Mouse (Mus musculus): ENCODE data around the gene Il4ra. TPM values are rescaled to one million over a fixed set of nuclear protein-coding genes. Genes with fewer than 3 reads are reported as not detected.

The Il4ra gene
- total and polyA plus RNA-seq, 2 experiments from 2014 or later: 4.1 to 6.9 TPM

DNA sequence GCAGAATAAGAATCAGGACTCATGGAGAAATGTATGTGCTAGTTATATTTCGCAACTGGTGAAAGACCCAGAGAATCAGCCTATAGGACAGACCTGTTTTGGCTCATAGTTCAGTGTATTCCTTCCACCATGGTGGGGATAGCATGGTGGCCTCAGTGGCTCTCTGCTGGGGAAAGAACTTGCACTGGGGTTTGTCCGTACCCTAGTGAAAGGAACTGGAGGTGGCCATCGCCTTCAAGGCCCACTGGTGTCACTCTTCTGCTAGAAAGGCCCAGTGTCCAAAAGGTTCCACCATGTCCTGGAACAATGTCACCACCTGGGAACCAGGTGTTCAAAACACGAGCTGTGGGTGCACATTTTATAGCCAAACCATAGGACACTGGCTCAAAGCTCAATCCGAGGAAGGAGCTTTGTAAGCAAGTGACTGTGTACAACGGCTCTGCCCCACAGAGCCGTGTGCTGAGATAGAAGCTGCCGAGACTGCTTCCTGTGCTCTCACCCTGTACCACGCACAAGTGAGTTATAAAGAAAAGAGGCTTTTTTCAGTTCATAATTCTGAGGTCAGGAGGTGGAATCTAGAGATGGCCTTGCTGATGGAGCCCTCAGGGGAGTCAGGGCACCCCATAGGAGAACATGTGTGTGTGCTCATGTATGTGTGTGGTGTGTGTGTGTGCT lies 27.8 kb downstream of the Il4ra start:
- no peak for TF ChIP-seq CTCF (IDR thresholded peaks at IDR 0.05; ENCODE audit: low read depth)
- ATAC-seq: no peak
- Histone ChIP-seq H3K4me3 (ENCODE audit: low read depth, low read length) (no peak overlapping the region), H3K27me3 (ENCODE audit: insufficient read depth, low read length) (no peaks in the 10 kb centered on the region), H3K4me2 (ENCODE audit: low read depth) (no peak overlapping the region), H3K4me1 (ENCODE audit: insufficient read depth) (no peaks in the 10 kb centered on the region), H3K36me3 (ENCODE audit: insufficient read depth) (no peaks in the 10 kb centered on the region; the same call in 1 of the 2 replicates), H3K9ac (no peak overlapping the region), H3K27ac (ENCODE audit: low read depth, low read length) (no peak overlapping the region), H3K9me3 (ENCODE audit: low read length) (no peaks in the 10 kb centered on the region)
- DNase-seq: no peak
- 84% methylated on average over 9 of the region's 9 CpGs for WGBS

DNA sequence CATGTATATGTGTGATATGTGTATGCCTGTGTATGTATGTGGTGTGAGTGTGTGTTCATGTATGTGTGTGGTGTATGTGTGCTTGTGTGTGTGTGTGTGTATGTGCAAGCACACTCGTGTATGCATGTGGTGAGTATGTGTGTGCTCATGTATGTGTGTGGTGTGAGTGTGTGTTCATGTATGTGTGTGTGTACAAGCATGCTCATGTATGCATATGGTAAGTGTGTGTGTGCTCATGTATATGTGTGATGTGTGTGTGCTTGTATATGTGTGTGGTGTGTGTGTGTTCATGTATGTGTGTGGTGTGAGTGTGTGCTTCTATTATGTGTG lies 28.3 kb downstream of the Il4ra start:
- no peak for DNase-seq
- H3K4me2 ChIP-seq (ENCODE audit: low read depth): no peak overlapping the region
- H3K4me1 ChIP-seq (ENCODE audit: insufficient read depth): no peaks in the 10 kb centered on the region
- H3K36me3 ChIP-seq (ENCODE audit: insufficient read depth): no peaks in the 10 kb centered on the region; the same call in 1 of the 2 replicates
- H3K4me3 ChIP-seq (ENCODE audit: low read depth, low read length): no peak overlapping the region
- H3K27ac ChIP-seq (ENCODE audit: low read depth, low read length): no peak overlapping the region
- H3K27me3 ChIP-seq (ENCODE audit: insufficient read depth, low read length): no peaks in the 10 kb centered on the region
- TF ChIP-seq CTCF (IDR thresholded peaks at IDR 0.05; ENCODE audit: low read depth): no peak
- WGBS: 91% methylated on average over 1 of the region's 1 CpGs
- no peak for ATAC-seq
- no peaks in the 10 kb centered on the region for H3K9me3 ChIP-seq (ENCODE audit: low read length)
- H3K9ac ChIP-seq: no peak overlapping the region

DNA sequence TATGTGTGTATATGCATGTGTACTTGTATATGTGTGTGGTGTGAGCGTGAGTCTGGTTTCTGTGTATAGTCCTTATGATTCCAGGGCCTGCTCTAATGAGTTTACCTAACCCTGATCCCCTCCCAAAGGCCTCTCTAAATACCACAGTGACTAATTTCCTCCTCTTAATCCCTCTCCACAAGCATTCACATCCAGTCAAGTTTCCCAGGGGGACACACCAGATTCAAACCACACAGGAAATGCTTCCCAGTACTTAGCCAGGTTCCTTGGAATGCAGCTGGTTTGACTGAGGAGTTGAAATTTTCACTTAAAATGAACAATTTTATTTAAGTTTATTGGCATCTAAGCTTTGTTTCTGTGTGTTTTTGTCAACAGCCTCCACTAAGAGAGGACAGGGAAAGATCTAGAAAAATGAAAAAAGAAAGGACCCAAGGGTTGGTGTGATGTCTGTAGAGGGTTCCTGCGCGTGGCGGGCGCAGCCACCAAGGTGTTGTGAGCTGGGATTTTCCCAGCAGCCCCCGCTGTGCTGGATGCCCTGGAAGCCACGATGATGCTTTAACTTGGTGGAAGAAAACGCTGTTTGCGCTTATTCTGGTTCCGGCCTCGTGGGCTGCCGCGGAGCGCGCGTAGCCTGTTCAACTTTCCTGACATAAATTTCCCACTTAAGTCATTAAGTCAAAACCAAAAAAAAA lies 28.9 kb downstream of the Il4ra start:
- Histone ChIP-seq H3K27me3 (ENCODE audit: insufficient read depth, low read length) (no peaks in the 10 kb centered on the region), H3K4me2 (ENCODE audit: low read depth) (peak overlapping the region; percentile 80), H3K9ac (peak overlapping the region; percentile 42), H3K4me1 (ENCODE audit: insufficient read depth) (no peaks in the 10 kb centered on the region), H3K27ac (ENCODE audit: low read depth, low read length) (no peak overlapping the region), H3K9me3 (ENCODE audit: low read length) (no peaks in the 10 kb centered on the region), H3K36me3 (ENCODE audit: insufficient read depth) (no peaks in the 10 kb centered on the region; the same call in 1 of the 2 replicates), H3K4me3 (ENCODE audit: low read depth, low read length) (peak overlapping the region; percentile 43)
- TF ChIP-seq CTCF (IDR thresholded peaks at IDR 0.05; ENCODE audit: low read depth): no peak
- DNase-seq: no peak
- WGBS: 4% methylated on average over 16 of the region's 16 CpGs
- peak; percentile 35 for ATAC-seq

DNA sequence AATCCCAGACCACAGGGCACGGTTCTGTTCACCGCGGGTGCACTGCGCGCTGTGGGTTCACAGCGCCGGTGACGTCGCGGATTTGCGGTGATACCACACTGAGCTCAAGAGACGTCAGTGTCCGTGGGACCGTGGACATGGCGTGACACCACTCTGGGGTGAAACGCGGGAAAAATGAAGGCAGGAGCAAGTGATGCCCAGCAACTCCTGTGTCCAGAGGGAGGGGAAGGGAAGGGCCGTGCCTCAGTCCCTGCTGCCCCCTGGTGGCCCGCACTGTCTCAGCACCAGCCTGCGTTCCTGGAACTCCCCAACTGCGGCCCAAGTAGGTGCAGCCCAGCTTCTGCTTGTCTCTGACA lies 29.4 kb downstream of the Il4ra start:
- TF ChIP-seq CTCF (IDR thresholded peaks at IDR 0.05; ENCODE audit: low read depth): peak; percentile 98
- Histone ChIP-seq H3K9ac (peak overlapping the region; percentile 42), H3K36me3 (ENCODE audit: insufficient read depth) (no peaks in the 10 kb centered on the region), H3K4me2 (ENCODE audit: low read depth) (peak overlapping the region; percentile 80), H3K9me3 (ENCODE audit: low read length) (no peaks in the 10 kb centered on the region), H3K27me3 (ENCODE audit: insufficient read depth, low read length) (no peaks in the 10 kb centered on the region), H3K4me1 (ENCODE audit: insufficient read depth) (no peaks in the 10 kb centered on the region), H3K27ac (ENCODE audit: low read depth, low read length) (no peak overlapping the region), H3K4me3 (ENCODE audit: low read depth, low read length) (peak overlapping the region; percentile 43)
- ATAC-seq: peak; percentile 82
- 1% methylated on average over 21 of the region's 21 CpGs for WGBS
- DNase-seq: peak; percentile 83

DNA sequence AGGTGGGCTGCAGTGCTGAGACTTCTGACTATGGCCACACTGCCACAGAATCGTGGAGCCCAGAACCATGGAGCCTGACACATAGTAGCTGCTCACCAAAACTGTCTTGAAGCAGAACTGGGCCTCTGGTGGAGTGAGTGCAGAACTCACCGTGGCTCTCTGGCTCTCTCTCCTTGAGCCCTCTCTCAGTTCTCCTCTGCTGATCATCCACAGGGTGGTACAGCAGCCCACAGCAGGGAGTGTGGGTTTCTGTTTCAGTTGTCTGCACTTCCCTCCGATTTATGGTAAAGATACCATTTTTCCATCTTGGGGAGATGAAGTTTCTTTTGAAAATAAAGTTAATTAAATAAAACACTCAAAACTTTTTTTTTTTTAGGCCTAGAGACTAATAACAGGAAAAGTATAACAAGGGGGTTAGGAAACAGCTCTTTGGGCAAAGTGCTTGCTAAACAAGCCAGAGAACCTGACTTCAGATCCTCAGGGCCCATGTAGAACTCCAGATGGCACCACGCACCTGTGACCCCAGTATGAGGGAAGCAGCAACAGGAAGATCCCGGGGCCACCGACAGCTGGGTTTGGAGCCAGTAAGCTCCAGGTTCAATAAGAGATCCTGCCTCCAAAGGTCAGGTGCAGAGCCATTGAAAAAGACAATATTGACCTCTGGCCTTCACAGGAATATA lies 31.5 kb downstream of the Il4ra start:
- H3K9ac ChIP-seq: no peak overlapping the region
- TF ChIP-seq CTCF (IDR thresholded peaks at IDR 0.05; ENCODE audit: low read depth): no peak
- H3K4me3 ChIP-seq (ENCODE audit: low read depth, low read length): no peak overlapping the region
- no peaks in the 10 kb centered on the region for H3K36me3 ChIP-seq (ENCODE audit: insufficient read depth)
- WGBS: 79% methylated on average over 6 of the region's 6 CpGs
- no peak overlapping the region for H3K27ac ChIP-seq (ENCODE audit: low read depth, low read length)
- no peaks in the 10 kb centered on the region for H3K4me1 ChIP-seq (ENCODE audit: insufficient read depth)
- no peak overlapping the region for H3K4me2 ChIP-seq (ENCODE audit: low read depth)
- no peaks in the 10 kb centered on the region for H3K9me3 ChIP-seq (ENCODE audit: low read length)
- DNase-seq (no peak), ATAC-seq (no peak)
- no peaks in the 10 kb centered on the region for H3K27me3 ChIP-seq (ENCODE audit: insufficient read depth, low read length)

DNA sequence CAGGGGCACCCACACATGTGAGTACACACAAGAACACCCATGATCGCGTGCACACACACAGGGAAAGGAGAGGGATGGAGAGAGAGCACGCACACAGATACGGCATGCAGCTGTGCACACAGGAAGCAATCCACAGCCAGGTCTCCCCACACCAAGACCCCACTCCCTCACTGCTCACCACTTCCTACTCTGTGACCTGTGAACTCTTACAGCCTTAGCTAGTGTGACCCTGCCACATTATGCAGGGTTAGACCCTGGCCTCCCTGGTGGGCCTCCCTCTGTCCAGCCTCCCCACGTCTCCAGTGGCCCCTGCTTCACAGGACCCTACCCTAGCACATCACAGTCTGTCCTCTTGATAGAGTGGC lies 32.1 kb downstream of the Il4ra start:
- no peak for DNase-seq
- no peak for ATAC-seq
- WGBS: 93% methylated on average over 5 of the region's 5 CpGs
- no peak overlapping the region for H3K4me2 ChIP-seq (ENCODE audit: low read depth)
- TF ChIP-seq CTCF (IDR thresholded peaks at IDR 0.05; ENCODE audit: low read depth): no peak
- no peaks in the 10 kb centered on the region for H3K36me3 ChIP-seq (ENCODE audit: insufficient read depth)
- H3K4me3 ChIP-seq (ENCODE audit: low read depth, low read length): no peak overlapping the region
- H3K4me1 ChIP-seq (ENCODE audit: insufficient read depth): no peaks in the 10 kb centered on the region
- no peaks in the 10 kb centered on the region for H3K27me3 ChIP-seq (ENCODE audit: insufficient read depth, low read length)
- no peak overlapping the region for H3K27ac ChIP-seq (ENCODE audit: low read depth, low read length)
- no peak overlapping the region for H3K9ac ChIP-seq
- no peaks in the 10 kb centered on the region for H3K9me3 ChIP-seq (ENCODE audit: low read length)

DNA sequence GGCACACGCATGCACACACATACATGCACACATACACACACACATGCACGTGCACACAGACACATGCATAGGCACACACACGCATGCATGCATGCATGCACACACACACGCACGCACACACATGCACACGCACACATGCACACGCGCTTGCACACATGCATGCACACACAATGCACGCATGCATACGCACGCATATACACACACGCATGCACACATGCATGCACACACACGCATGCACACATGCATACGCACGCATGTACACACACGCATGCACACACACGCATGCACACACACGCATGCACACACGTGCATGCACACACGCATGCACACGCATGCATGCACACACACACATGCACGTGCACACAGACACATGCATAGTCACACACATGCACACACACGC lies 34.4 kb downstream of the Il4ra start:
- no peak for ATAC-seq
- WGBS: 99% methylated on average over 23 of the region's 23 CpGs
- TF ChIP-seq CTCF (IDR thresholded peaks at IDR 0.05; ENCODE audit: low read depth): no peak

More for the DNA sequence above, 34.4 kb downstream of the Il4ra start:
- DNase-seq: no peak
- no peaks in the 10 kb centered on the region for H3K9me3 ChIP-seq (ENCODE audit: low read length)
- H3K9ac ChIP-seq: no peak overlapping the region
- H3K27ac ChIP-seq (ENCODE audit: low read depth, low read length): no peak overlapping the region
- H3K4me2 ChIP-seq (ENCODE audit: low read depth): no peak overlapping the region
- no peaks in the 10 kb centered on the region for H3K4me1 ChIP-seq (ENCODE audit: insufficient read depth)
- no peak overlapping the region for H3K4me3 ChIP-seq (ENCODE audit: low read depth, low read length)
- no peaks in the 10 kb centered on the region for H3K27me3 ChIP-seq (ENCODE audit: insufficient read depth, low read length)
- H3K36me3 ChIP-seq (ENCODE audit: insufficient read depth): no peaks in the 10 kb centered on the region

All from forebrain, postnatal 0 days (tissue).